Mouse (Mus musculus): ENCODE measurements around the gene Epha1.

DNA sequence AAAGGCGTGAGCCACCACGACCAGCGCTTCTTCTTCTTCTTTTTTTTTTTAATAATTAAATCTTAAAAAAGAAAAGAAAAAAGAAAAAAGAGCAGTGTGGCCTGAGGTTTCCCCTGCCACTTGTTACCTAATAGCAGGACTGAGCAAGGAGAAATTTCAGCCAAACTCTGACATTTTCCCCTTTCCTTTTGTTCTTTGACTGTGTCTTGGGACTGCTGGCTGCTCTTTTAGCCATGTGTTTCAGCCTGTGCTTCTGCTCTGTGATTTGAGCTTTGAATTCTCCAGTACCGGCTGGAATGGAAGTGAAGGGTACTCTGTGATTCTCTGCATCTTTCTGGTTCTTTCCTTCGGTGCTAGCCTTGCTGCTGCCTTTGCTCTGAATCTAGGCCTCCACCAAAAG is 10.3 kb upstream of the Epha1 start:
- no peak for TF ChIP-seq CTCF (IDR thresholded peaks at IDR 0.05; ENCODE audit: low read depth, low read length)
- TF ChIP-seq POLR2A (IDR thresholded peaks at IDR 0.05; ENCODE audit: insufficient read depth, low read length) = no peak
- TF ChIP-seq EP300 (IDR thresholded peaks at IDR 0.05; ENCODE audit: insufficient read depth, low read depth, low read length) = no peak

Measured in ES-Bruce4 (cell line).